9 mouse cellular contexts compared by ENCODE assay signal in the genomic region with DNA sequence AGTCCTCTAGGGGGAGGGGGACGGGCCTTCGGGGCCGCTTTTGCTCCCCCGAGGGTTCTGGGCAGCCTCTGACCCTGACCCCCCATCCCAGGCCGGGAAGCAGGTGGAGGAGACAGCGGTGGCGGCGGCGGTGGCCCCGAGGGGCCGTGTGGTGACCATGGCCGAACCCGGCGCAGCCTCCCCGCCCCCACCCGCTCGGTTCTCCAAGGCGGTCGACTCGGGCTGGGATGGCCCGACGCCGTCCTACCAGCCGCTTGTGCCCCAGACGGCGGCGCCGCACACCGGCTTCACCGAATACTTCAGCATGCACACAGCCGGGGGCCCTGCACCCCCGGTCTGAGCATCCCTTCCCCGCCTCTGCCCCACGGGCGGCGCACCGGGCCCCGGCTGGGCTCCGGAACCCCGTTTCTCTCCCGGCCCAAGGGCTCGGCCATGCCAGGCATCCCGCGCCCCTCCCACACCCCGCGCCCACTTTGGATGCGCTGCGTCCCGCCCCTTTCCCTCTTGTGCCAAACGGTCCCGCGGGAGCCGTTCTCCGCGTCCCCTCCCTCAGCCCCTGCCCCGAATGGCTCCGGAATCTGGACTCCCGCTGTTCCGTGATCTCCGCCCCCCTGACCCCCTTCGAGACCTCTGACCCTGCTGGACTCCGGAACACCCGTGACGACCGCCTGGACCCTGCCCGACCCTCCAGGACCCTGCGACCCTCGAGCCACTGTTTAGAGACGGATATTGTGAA. TPM values are rescaled to one million over a fixed set of nuclear protein-coding genes. Genes with fewer than 3 reads are reported as not detected.
DNase-seq lines count a peak whose midpoint lies in the region; ATAC-seq and TF ChIP-seq lines count a peak whose summit lies in the region.
"Had no signal": no experiment of that assay in that cellular context is flagged by ENCODE, and none has a peak within 500 bp of the region (broad histone marks: within the 10 kb centered on the region; RNA-seq: fewer than 3 reads in every experiment).

No protein-coding gene starts in this region.

- peaks cover 5% of the 10 kb centered on the region; the same call in 1 of the 2 replicates for H3K4me1 ChIP-seq in kidney, adult 2 months (ENCODE audit: control insufficient read depth, insufficient read depth, low read length)
- peaks cover 8% of the 10 kb centered on the region for H3K4me1 ChIP-seq in embryonic facial prominence, embryonic 11.5 days (ENCODE audit: control insufficient read depth, insufficient read depth, low read length)
- peaks cover 21% of the 10 kb centered on the region for H3K4me1 ChIP-seq in intestine, embryonic 14.5 days (replicated peaks; ENCODE audit: control insufficient read depth, insufficient read depth, low read length)

- no peak for TF ChIP-seq CTCF in kidney, adult 2 months (conservative IDR thresholded peaks at IDR 0.05; ENCODE audit: insufficient read depth, insufficient read length, low read depth, low read length)

- H3K4me2 ChIP-seq in embryonic facial prominence, embryonic 11.5 days (ENCODE audit: low read depth, low read length), result peak overlapping the region; percentile 81
- peak overlapping the region; percentile 66 for H3K4me2 ChIP-seq in intestine, embryonic 14.5 days (ENCODE audit: low read length)

- no peaks in the 10 kb centered on the region for H3K36me3 ChIP-seq in kidney, adult 2 months (ENCODE audit: control insufficient read depth, insufficient read depth, low read length)
- no peaks in the 10 kb centered on the region for H3K36me3 ChIP-seq in embryonic facial prominence, embryonic 11.5 days (replicated peaks; ENCODE audit: control insufficient read depth, insufficient read depth, low read depth, low read length)
- no peaks in the 10 kb centered on the region for H3K36me3 ChIP-seq in intestine, embryonic 14.5 days (ENCODE audit: control insufficient read depth, insufficient read depth, low read length)

- peak overlapping the region; percentile 59 for H3K9ac ChIP-seq in embryonic facial prominence, embryonic 11.5 days (replicated peaks; ENCODE audit: low read length)
- H3K9ac ChIP-seq in intestine, embryonic 14.5 days (ENCODE audit: low read length), result peak overlapping the region; percentile 32; the same call in 1 of the 2 replicates

- no peak for TF ChIP-seq POLR2A in kidney, adult 2 months (IDR thresholded peaks at IDR 0.05; ENCODE audit: low read depth, low read length)

- H3K27ac ChIP-seq in kidney, adult 2 months (ENCODE audit: insufficient read depth, low read depth, low read length), result no peak overlapping the region
- H3K27ac ChIP-seq in embryonic facial prominence, embryonic 11.5 days (replicated peaks; ENCODE audit: low read depth, low read length), result no peak overlapping the region
- no peak overlapping the region for H3K27ac ChIP-seq in intestine, embryonic 14.5 days (ENCODE audit: low read depth)

- peaks cover 8% of the 10 kb centered on the region for H3K27me3 ChIP-seq in kidney, adult 2 months (replicated peaks; ENCODE audit: control insufficient read depth, insufficient read depth, low read length)
- peaks cover 14% of the 10 kb centered on the region for H3K27me3 ChIP-seq in embryonic facial prominence, embryonic 11.5 days (ENCODE audit: control insufficient read depth, insufficient read depth, low read length)
- H3K27me3 ChIP-seq in intestine, embryonic 14.5 days (replicated peaks; ENCODE audit: control insufficient read depth, insufficient read depth, low read length), result peaks cover 45% of the 10 kb centered on the region

- 2% methylated on average over 69 of the region's 69 CpGs for WGBS in kidney, adult 2 months
- WGBS in embryonic facial prominence, embryonic 11.5 days, result under 1% methylated on average over 48 of the region's 69 CpGs
- 1% methylated on average over 64 of the region's 69 CpGs for WGBS in intestine, embryonic 14.5 days

- no peaks in the 10 kb centered on the region for H3K9me3 ChIP-seq in embryonic facial prominence, embryonic 11.5 days (replicated peaks; ENCODE audit: control insufficient read depth, low read length)
- H3K9me3 ChIP-seq in intestine, embryonic 14.5 days (ENCODE audit: control insufficient read depth, low read length), result no peaks in the 10 kb centered on the region

- DNase-seq in kidney, adult 2 months, result no peak
- DNase-seq in kidney, adult 8-10 months, result no peak
- peak; percentile 76 for DNase-seq in MN1 (ENCODE audit: low spot score)
- peak; percentile 17 for DNase-seq in embryonic facial prominence, embryonic 11.5 days (ENCODE audit: low spot score)
- DNase-seq in intestine, embryonic 14.5 days (ENCODE audit: low spot score), result peak; percentile 59
- peak; percentile 23 for DNase-seq in mesoderm, embryonic 11.5 days (ENCODE audit: low read depth, low spot score)
- no peak for DNase-seq in frontal cortex, postnatal 14 days (ENCODE audit: low spot score in 2 of 2)

- peak overlapping the region; percentile 12; the same call in 1 of the 2 replicates for H3K4me3 ChIP-seq in kidney, adult 2 months (ENCODE audit: insufficient read depth, low read depth, low read length)
- peak overlapping the region; percentile 36 for H3K4me3 ChIP-seq in embryonic facial prominence, embryonic 11.5 days (ENCODE audit: low read depth, low read length)
- H3K4me3 ChIP-seq in intestine, embryonic 14.5 days (ENCODE audit: low read depth, low read length), result peak overlapping the region; percentile 34

- ATAC-seq in embryonic facial prominence, embryonic 11.5 days (replicated peaks; ENCODE audit: insufficient number of reproducible peaks, low FRiP score, low TSS enrichment, low read depth), result no peak
- no peak for ATAC-seq in intestine, embryonic 14.5 days (replicated peaks; ENCODE audit: low FRiP score, low TSS enrichment, low read depth)
- no peak for ATAC-seq in erythroid progenitor cell, adult 5-6 weeks (replicated peaks; ENCODE audit: low FRiP score, poor library complexity, severe bottlenecking)

RNA-seq across cellular contexts. Expression of a gene that starts 1.5 kb away (rescaled TPM):
- 23.5 and 29.8 TPM in 2 replicates for polyA plus RNA-seq in kidney, adult 2 months (2012; rRNA removed)
- 8.7 and 10.8 TPM in 2 replicates for polyA plus RNA-seq in embryonic facial prominence, embryonic 11.5 days (2014; fragmentation: Nextera tagmentation; extraction: Ambion mirVana)
- polyA plus RNA-seq in intestine, embryonic 14.5 days (2014; fragmentation: Nextera tagmentation; extraction: Ambion mirVana), result 10.8 and 11.4 TPM in 2 replicates
- total RNA-seq in erythroid progenitor cell, adult 5-6 weeks (2015; ENCODE audit: low replicate concordance), result 0.42 TPM in 1 of 2 replicates, not detected in the other
- total RNA-seq in erythroid progenitor cell, adult 5-6 weeks (2017; ENCODE audit: low replicate concordance), result 0.64 TPM in 1 of 2 replicates, not detected in the other

RNA-seq across cellular contexts. Expression of a gene that starts 9.6 kb away (rescaled TPM):
- 0.28 and 0.35 TPM in 2 replicates for polyA plus RNA-seq in kidney, adult 2 months (2012; rRNA removed)
- polyA plus RNA-seq in embryonic facial prominence, embryonic 11.5 days (2014; fragmentation: Nextera tagmentation; extraction: Ambion mirVana), result 0.91 and 1.3 TPM in 2 replicates
- polyA plus RNA-seq in intestine, embryonic 14.5 days (2014; fragmentation: Nextera tagmentation; extraction: Ambion mirVana), result 1.5 and 1.6 TPM in 2 replicates
- total RNA-seq in erythroid progenitor cell, adult 5-6 weeks (2015; ENCODE audit: low replicate concordance), result not detected in 2 replicates
- not detected in 2 replicates for total RNA-seq in erythroid progenitor cell, adult 5-6 weeks (2017; ENCODE audit: low replicate concordance)
- total RNA-seq: hematopoietic stem cell, adult 5-6 weeks had no signal

RNA-seq across cellular contexts. Expression of a gene that starts 14.3 kb away (rescaled TPM):
- 0.08 TPM in 1 of 2 replicates, not detected in the other for polyA plus RNA-seq in kidney, adult 2 months (2012; rRNA removed)
- 1.6 TPM in 2 replicates for polyA plus RNA-seq in embryonic facial prominence, embryonic 11.5 days (2014; fragmentation: Nextera tagmentation; extraction: Ambion mirVana)
- 0.62 and 0.71 TPM in 2 replicates for polyA plus RNA-seq in intestine, embryonic 14.5 days (2014; fragmentation: Nextera tagmentation; extraction: Ambion mirVana)
- total RNA-seq in erythroid progenitor cell, adult 5-6 weeks (2015; ENCODE audit: low replicate concordance), result not detected in 2 replicates
- total RNA-seq in erythroid progenitor cell, adult 5-6 weeks (2017; ENCODE audit: low replicate concordance), result not detected in 2 replicates
- total RNA-seq: hematopoietic stem cell, adult 5-6 weeks had no signal

RNA-seq across cellular contexts. Expression of a gene that starts 17.7 kb away (rescaled TPM):
- 48.9 and 50.2 TPM in 2 replicates for polyA plus RNA-seq in kidney, adult 2 months (2012; rRNA removed)
- 287 and 312 TPM in 2 replicates for polyA plus RNA-seq in embryonic facial prominence, embryonic 11.5 days (2014; fragmentation: Nextera tagmentation; extraction: Ambion mirVana)
- polyA plus RNA-seq in intestine, embryonic 14.5 days (2014; fragmentation: Nextera tagmentation; extraction: Ambion mirVana), result 198 and 203 TPM in 2 replicates
- 20.2 and 26.8 TPM in 2 replicates for total RNA-seq in erythroid progenitor cell, adult 5-6 weeks (2015; ENCODE audit: low replicate concordance)
- total RNA-seq in erythroid progenitor cell, adult 5-6 weeks (2017; ENCODE audit: low replicate concordance), result 8.9 and 17.3 TPM in 2 replicates

RNA-seq across cellular contexts. Expression of a gene that starts 48.0 kb away (rescaled TPM):
- 41.8 and 41.9 TPM in 2 replicates for polyA plus RNA-seq in kidney, adult 2 months (2012; rRNA removed)
- 26.6 and 27.0 TPM in 2 replicates for polyA plus RNA-seq in embryonic facial prominence, embryonic 11.5 days (2014; fragmentation: Nextera tagmentation; extraction: Ambion mirVana)
- polyA plus RNA-seq in intestine, embryonic 14.5 days (2014; fragmentation: Nextera tagmentation; extraction: Ambion mirVana), result 38.0 and 38.5 TPM in 2 replicates
- 114 and 181 TPM in 2 replicates for total RNA-seq in erythroid progenitor cell, adult 5-6 weeks (2015; ENCODE audit: low replicate concordance)
- total RNA-seq in erythroid progenitor cell, adult 5-6 weeks (2017; ENCODE audit: low replicate concordance), result 70.5 and 90.7 TPM in 2 replicates

Comparison
In these comparisons a context has a peak if more than half of its experiments do, and no peak if none do; other contexts are left out.
1. DNase-seq: peak in MN1 (single experiment), embryonic facial prominence, embryonic 11.5 days (single experiment), intestine, embryonic 14.5 days (single experiment) and mesoderm, embryonic 11.5 days (single experiment); none in kidney, adult 2 months (single experiment), kidney, adult 8-10 months (0 of 2) and frontal cortex, postnatal 14 days (0 of 2).
2. Peak in every context shown above with its lines, with median percentiles within 50 percentile points of each other: H3K4me3 ChIP-seq.